Mouse (Mus musculus) lung, postnatal 25 days (tissue): ENCODE measurements around the gene Mapk7.

Experiments
- DNase-seq: peaks from one replicate; pipeline ENCODE4 v3.0.0; 2022; ENCODE audit warnings: low spot score

Gene Mapk7

DNA sequence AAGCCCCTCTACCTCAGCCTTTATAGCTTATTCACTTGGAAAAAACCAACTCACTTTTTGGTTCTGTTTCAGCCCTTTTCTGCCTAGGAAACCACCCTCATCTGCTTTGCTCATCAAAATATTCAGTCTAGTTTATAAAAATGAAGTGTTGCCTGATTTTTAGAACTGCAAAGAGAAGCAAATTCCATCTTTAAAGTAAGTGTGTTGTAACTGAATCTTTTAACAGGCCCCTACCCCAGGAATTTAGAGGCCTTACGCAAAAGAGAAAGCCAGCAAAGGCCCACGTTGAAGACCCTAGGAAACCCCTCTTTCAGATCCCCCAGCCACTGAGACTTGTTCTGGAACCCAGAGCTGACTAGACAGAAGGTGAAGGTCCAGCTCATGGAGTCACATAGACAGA is 30.1 kb downstream of the Mapk7 start:
- DNase-seq, result no peak

DNA sequence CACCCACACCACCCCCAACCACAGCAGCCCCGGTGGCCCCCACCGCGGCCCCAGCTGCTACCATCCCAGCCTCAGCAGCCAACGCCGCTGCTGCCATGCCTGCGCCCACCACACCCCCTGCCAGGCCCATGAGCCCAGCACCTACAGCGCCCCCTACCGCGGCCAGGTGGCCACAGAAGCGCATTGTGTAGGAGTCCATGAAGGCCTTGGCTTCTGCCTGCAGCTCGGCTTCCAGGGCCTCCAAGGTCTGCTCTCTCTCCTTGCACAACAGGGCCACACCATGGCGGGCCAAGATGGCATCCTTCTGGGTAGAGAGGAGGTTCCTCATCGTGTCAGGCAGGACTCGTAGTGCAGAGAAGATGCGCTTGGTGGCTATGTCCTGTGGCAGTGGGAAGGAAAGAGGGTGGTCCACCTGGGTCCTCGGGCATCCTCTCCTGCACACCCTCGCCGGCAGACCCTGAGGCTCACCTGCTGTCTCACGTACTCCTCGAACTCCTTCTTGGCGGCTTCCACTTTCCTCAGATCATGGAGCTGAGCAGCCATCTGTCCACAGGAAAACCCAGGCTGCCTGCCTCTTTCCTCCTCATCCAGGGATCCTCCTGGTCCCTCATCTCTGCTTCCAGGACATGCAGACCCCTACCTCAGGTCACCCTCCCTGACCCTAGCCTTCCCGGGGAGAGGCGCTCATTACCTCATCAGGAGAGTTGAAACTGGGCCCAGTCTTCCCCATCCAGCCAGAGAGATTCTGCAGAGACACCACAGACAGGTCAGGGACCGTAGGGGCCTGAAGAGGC is 44.5 kb downstream of the Mapk7 start:
- no peak for DNase-seq

DNA sequence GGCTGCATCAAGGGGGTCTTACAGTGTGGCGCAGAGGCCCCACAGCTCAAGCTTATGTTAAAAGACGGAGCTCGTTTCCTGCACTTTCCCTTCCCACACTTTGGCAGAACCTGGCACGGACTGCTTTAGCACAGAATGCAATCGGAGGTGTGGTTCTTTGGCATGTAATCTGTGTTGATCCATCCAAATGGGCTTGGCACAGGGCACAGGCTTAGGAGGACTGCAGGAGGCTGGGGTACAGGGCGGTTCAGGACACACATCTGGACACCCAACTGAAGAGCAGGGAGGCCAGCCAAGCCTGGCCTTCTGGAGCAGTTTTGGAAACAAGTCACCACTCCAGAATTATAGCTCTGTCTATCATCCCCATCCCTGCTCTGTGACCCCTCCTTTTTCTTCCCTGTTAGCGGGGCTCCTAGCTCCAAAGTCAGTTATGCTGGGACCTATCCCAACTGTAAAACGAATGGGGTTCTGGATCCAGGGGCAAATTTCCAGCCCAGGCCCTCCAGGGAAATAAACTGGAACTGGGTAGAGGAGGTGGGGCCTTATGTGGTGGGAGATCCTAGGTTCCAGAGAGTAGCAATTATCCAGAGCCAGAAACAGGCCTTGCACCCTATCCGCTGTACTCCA is 45.5 kb downstream of the Mapk7 start:
- DNase-seq, result peak; percentile 39

- no peak for DNase-seq
Observed at GRCm38 (mm10) chr11:61448041-61448440, 46.2 kb downstream of the Mapk7 start.

- DNase-seq, result no peak
Observed at GRCm38 (mm10) chr11:61447296-61447695, 46.9 kb downstream of the Mapk7 start.

DNA sequence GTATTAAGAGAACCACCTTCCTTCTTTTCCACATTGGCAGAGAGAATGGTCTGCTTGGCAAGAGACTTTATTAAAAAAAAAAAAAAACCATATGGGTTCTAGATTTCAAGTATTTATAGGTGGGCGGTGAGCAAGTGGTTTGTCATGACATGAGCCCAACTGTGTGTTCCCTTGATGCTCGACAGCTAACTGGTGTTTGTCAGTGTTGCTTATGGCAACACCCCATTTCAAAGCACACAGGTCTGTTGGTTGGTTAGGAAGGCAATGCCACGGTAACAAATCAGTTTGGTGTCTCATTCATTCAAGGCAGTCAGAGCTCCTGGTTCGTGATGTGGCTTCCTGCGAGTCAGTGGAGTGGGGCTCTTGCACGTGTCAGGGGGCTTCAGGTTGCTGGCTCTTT is 50.4 kb downstream of the Mapk7 start:
- no peak for DNase-seq

DNA sequence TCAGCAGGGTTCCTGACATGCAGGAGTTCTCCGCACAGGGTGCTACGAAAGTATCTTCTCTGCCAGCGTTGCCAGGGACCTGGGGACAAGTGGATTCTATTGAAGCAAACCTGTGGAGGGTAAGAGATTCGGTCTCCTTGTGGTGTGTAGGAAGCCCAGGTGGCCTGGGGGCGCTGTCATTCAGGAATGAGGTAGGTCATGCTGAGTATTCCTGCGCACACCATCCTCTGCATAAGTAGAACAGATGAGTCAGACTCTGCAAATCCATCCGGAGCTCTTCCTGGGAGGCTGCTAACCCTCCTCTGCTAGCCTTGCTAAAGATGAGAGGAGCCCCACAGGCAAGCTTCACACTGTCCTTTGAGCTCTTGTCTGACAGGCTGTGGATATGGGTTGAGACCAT is 52.5 kb downstream of the Mapk7 start:
- no peak for DNase-seq

DNA sequence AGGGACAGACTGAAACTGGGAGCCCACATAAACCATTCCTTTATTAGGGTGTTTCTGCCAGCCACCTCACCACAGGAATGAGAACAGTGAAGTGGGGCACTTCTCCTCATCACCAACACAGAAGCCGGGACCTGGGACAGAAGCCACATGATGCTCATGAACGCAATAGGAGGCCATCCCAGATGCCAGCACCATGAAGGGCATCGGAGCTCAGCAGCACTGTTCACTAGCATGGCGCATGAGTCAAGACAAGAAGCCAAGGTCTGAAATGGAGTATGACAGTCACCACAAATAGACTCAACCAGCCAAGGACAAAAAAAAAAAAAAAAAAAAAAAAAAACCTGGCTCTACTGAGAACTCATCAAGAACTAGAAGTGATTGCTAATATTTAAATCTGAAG is 53.8 kb downstream of the Mapk7 start:
- DNase-seq, result no peak

- DNase-seq, result no peak
Observed at GRCm38 (mm10) chr11:61439170-61439569, 55.0 kb downstream of the Mapk7 start.
